Mouse (Mus musculus) heart, embryonic 14.5 days (tissue): ENCODE data around the gene Gm45208. TPM values are rescaled to one million over a fixed set of nuclear protein-coding genes. Genes with fewer than 3 reads are reported as not detected.

ENCODE experiments used
- ATAC-seq: fragments of 200-750 bp; cut with Nextera tagmentation; 2 replicates; pipeline ENCODE4 v1.8.0; 2017; ENCODE audit warnings: low read depth, moderate TSS enrichment; ENCODE audit not compliant: insufficient number of reproducible peaks, insufficient read depth, low FRiP score
- H3K27ac ChIP-seq, 2 experiments: fragments of 200-500 bp in 1 of 2; fragments of 300-500 bp in 1 of 2; sonication (generic) in 1 of 2; replicated peaks in 1 of 2; 2 replicates each; pipeline ENCODE4 v1.5.1; 2012 to 2014; ENCODE audit warnings: low read depth in 2 of 2, low read length in 2 of 2, control low read depth in 1 of 2, mild to moderate bottlenecking in 1 of 2, mixed read lengths in 1 of 2; ENCODE audit not compliant: control insufficient read depth in 1 of 2, insufficient read depth in 1 of 2
- H3K27me3 ChIP-seq: fragments of 300-500 bp; sonication (generic); 2 replicates; pipeline ENCODE4 v1.6.1; 2014; ENCODE audit warnings: mild to moderate bottlenecking, low read length, control low read depth; ENCODE audit not compliant: control insufficient read depth, insufficient read depth
- H3K36me3 ChIP-seq: fragments of 300-500 bp; sonication (generic); 2 replicates; pipeline ENCODE4 v1.6.1; 2014; ENCODE audit warnings: mild to moderate bottlenecking, control low read depth, low read length, mixed read lengths; ENCODE audit not compliant: control insufficient read depth, insufficient read depth
- H3K4me1 ChIP-seq, 2 experiments: fragments of 200-500 bp in 1 of 2; fragments of 300-500 bp in 1 of 2; sonication (generic) in 1 of 2; 2 replicates each; pipeline ENCODE4 v1.6.1; 2012 to 2014; ENCODE audit warnings: low read length in 2 of 2, control low read depth in 1 of 2, mixed read lengths in 1 of 2; ENCODE audit not compliant: control insufficient read depth in 2 of 2, insufficient read depth in 2 of 2
- H3K4me2 ChIP-seq: fragments of 300-500 bp; sonication (generic); 2 replicates; pipeline ENCODE4 v1.6.1; 2014; ENCODE audit warnings: mild to moderate bottlenecking, low read length
- H3K4me3 ChIP-seq, 2 experiments: fragments of 200-500 bp in 1 of 2; fragments of 300-500 bp in 1 of 2; sonication (generic) in 1 of 2; 2 replicates each; pipeline ENCODE4 v1.5.1; 2012 to 2014; ENCODE audit warnings: low read length in 2 of 2, mild to moderate bottlenecking in 2 of 2, control low read depth in 1 of 2, low read depth in 1 of 2, moderate library complexity in 1 of 2; ENCODE audit not compliant: control insufficient read depth in 1 of 2, insufficient read depth in 1 of 2
- H3K9ac ChIP-seq: fragments of 300-500 bp; sonication (generic); 2 replicates; pipeline ENCODE4 v1.6.1; 2014; ENCODE audit warnings: mild to moderate bottlenecking, low read length
- H3K9me3 ChIP-seq: fragments of 300-500 bp; sonication (generic); 2 replicates; pipeline ENCODE4 v1.6.1; 2016; ENCODE audit warnings: low read length, control low read depth; ENCODE audit not compliant: control insufficient read depth
- WGBS: fragments of 180-500 bp; shearing (Covaris S2); extraction: QIAGEN DNeasy Blood & Tissue Kit; methylation state at CpG from one replicate; pipeline ENCODE4 v1.1.7; 2014; 5-methylcytosine and 5-hydroxymethylcytosine counted together
- polyA plus RNA-seq: library from polyadenylated mRNA; unstranded; fragments of >200 nt; fragmentation: Nextera tagmentation; extraction: Ambion mirVana; gene quantifications from 2 replicates; pipeline ENCODE4 v1.2.1, GENCODE M21; 2014

The Gm45208 gene
- polyA plus RNA-seq, 1 experiment from 2014 or later: not detected

GRCm38 (mm10) chrX:7764657-7765280 lies 42.7 kb downstream of the Gm45208 start:
- Histone ChIP-seq H3K9ac (peak overlapping the region; percentile 84; the same call in 1 of the 2 replicates), H3K4me3 (peak overlapping the region; percentile 66 to 89), H3K9me3 (no peaks in the 10 kb centered on the region), H3K4me1 (peaks cover 2 to 20% of the 10 kb centered on the region in 2 experiments; a peak in 3 of 4 replicates), H3K27me3 (no peaks in the 10 kb centered on the region), H3K36me3 (peaks cover 36% of the 10 kb centered on the region), H3K27ac (no peak overlapping the region; a peak in 1 of 4 replicates), H3K4me2 (peak overlapping the region; percentile 73)
- no peak for ATAC-seq
- WGBS: 19% methylated on average over 9 of the region's 9 CpGs

- H3K4me2 ChIP-seq: peak overlapping the region; percentile 73
- H3K4me1 ChIP-seq: peaks cover 2 to 20% of the 10 kb centered on the region in 2 experiments; a peak in 3 of 4 replicates
- no peak for ATAC-seq
- H3K9ac ChIP-seq: peak overlapping the region; percentile 46
- H3K27ac ChIP-seq: peak overlapping the region in 1 of 2 experiments; percentile 47; a peak in 2 of 4 replicates
- WGBS: 19% methylated on average over 13 of the region's 13 CpGs
- no peaks in the 10 kb centered on the region for H3K9me3 ChIP-seq
- peaks cover 36% of the 10 kb centered on the region for H3K36me3 ChIP-seq
- H3K27me3 ChIP-seq: no peaks in the 10 kb centered on the region
- peak overlapping the region; percentile 39 to 66 for H3K4me3 ChIP-seq
These were observed 43.2 kb downstream of the Gm45208 start for GRCm38 (mm10) chrX:7765281-7765670.

GRCm38 (mm10) chrX:7765764-7766163 lies 43.7 kb downstream of the Gm45208 start:
- H3K36me3 ChIP-seq: peaks cover 40% of the 10 kb centered on the region
- H3K27ac ChIP-seq: peak overlapping the region; percentile 20 to 47; a peak in 1 of 4 replicates
- peak overlapping the region; percentile 46 for H3K9ac ChIP-seq
- H3K4me3 ChIP-seq: peak overlapping the region; percentile 39 to 66
- H3K27me3 ChIP-seq: no peaks in the 10 kb centered on the region
- 8% methylated on average over 11 of the region's 11 CpGs for WGBS
- no peaks in the 10 kb centered on the region for H3K9me3 ChIP-seq
- ATAC-seq: peak; percentile 32; the same call in 1 of the 2 replicates
- peak overlapping the region; percentile 73 for H3K4me2 ChIP-seq
- peaks cover 2 to 20% of the 10 kb centered on the region in 2 experiments; a peak in 3 of 4 replicates for H3K4me1 ChIP-seq

- no peak overlapping the region for H3K4me3 ChIP-seq
- no peak overlapping the region for H3K27ac ChIP-seq
- ATAC-seq: no peak
- H3K4me1 ChIP-seq: peaks cover 2 to 17% of the 10 kb centered on the region in 2 experiments; a peak in 3 of 4 replicates
- H3K27me3 ChIP-seq: no peaks in the 10 kb centered on the region
- H3K9me3 ChIP-seq: no peaks in the 10 kb centered on the region
- H3K36me3 ChIP-seq: peaks cover 72% of the 10 kb centered on the region
- no peak overlapping the region for H3K9ac ChIP-seq
- H3K4me2 ChIP-seq: no peak overlapping the region
- 77% methylated on average over 7 of the region's 7 CpGs for WGBS
These were observed 47.4 kb downstream of the Gm45208 start for GRCm38 (mm10) chrX:7769302-7770017.

- Histone ChIP-seq H3K4me3 (no peak overlapping the region), H3K27ac (no peak overlapping the region), H3K27me3 (no peaks in the 10 kb centered on the region), H3K4me1 (no peaks in the 10 kb centered on the region), H3K36me3 (peaks cover 58% of the 10 kb centered on the region), H3K4me2 (no peak overlapping the region), H3K9me3 (no peaks in the 10 kb centered on the region), H3K9ac (no peak overlapping the region)
- ATAC-seq: no peak
- WGBS: 49% methylated on average over 2 of the region's 2 CpGs
These were observed 50.7 kb downstream of the Gm45208 start for GRCm38 (mm10) chrX:7772766-7773165.

GRCm38 (mm10) chrX:7775501-7776205 lies 53.6 kb downstream of the Gm45208 start:
- no peaks in the 10 kb centered on the region for H3K4me1 ChIP-seq
- H3K27ac ChIP-seq: no peak overlapping the region
- H3K27me3 ChIP-seq: no peaks in the 10 kb centered on the region
- H3K36me3 ChIP-seq: peaks cover 35% of the 10 kb centered on the region
- no peak for ATAC-seq
- no peak overlapping the region for H3K9ac ChIP-seq
- H3K4me3 ChIP-seq: no peak overlapping the region
- WGBS: 66% methylated on average over 9 of the region's 9 CpGs
- no peak overlapping the region for H3K4me2 ChIP-seq
- no peaks in the 10 kb centered on the region for H3K9me3 ChIP-seq

GRCm38 (mm10) chrX:7776329-7777082 lies 54.5 kb downstream of the Gm45208 start:
- Histone ChIP-seq H3K9me3 (no peaks in the 10 kb centered on the region), H3K4me3 (no peak overlapping the region), H3K9ac (no peak overlapping the region), H3K4me2 (no peak overlapping the region), H3K36me3 (peaks cover 26% of the 10 kb centered on the region), H3K27ac (no peak overlapping the region), H3K4me1 (no peaks in the 10 kb centered on the region), H3K27me3 (no peaks in the 10 kb centered on the region)
- ATAC-seq: no peak
- WGBS: 41% methylated on average over 8 of the region's 8 CpGs
